Mouse (Mus musculus): Measurements from ENCODE around the gene Hnrnpa3. TPM values are rescaled to one million over a fixed set of nuclear protein-coding genes. Genes with fewer than 3 reads are reported as not detected.
A peak's percentile ranks its signal among the peaks of the same experiment; 100 is the strongest.

Gene Hnrnpa3
- total and polyA plus RNA-seq, 2 experiments from 2014 or later, result 33.9 to 102 TPM

- DNase-seq (ENCODE audit: low spot score), result peak; percentile 60
- 16% methylated on average over 7 of the region's 7 CpGs for WGBS
Measured at GRCm38 (mm10) chr2:75681439-75681838, 22.4 kb downstream of the Hnrnpa3 start.

DNA sequence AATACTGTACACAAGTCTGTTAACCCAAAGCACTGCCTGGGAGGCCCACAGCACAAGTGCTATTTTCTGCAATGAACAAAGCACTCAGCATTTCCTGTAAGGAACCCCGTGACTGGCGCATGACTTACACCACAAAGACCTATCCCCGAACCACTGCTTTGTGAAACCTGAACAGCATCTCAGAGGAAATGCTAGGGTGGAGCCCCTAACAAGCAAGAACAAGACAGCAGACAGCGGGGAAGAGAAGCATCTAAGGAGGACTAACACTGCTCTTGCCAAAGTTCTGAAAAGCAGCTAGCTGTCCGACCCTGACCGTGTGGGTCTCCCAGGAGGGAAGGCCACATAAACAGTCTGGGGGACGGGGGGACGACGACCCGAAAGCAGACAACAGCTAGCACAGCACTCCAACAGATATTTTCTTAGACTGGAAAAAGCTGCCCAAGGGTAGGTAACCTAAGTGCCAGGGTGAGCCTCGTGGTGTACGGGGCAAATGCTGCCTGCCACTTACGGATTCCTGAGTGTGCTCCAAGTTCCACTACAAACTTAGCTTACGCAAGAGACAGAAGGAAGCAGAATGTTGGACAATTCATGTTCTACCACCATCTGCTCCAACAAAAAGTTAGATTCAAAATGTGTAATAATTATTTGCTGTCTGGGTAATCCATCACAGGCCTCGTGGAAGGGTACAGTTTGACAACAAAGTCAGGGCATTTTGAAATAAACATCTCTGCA lies 24.1 kb downstream of the Hnrnpa3 start:
- peak; percentile 78 for DNase-seq (ENCODE audit: low spot score)
- WGBS, result 19% methylated on average over 15 of the region's 15 CpGs
- Histone ChIP-seq H3K9me3 (replicated peaks; ENCODE audit: control insufficient read depth, low read length) (no peaks in the 10 kb centered on the region), H3K4me1 (ENCODE audit: control insufficient read depth, insufficient read depth) (peaks cover 46% of the 10 kb centered on the region), H3K9ac (replicated peaks; ENCODE audit: low read depth, low read length) (peak overlapping the region; percentile 43), H3K27me3 (ENCODE audit: control insufficient read depth, insufficient read depth, low read length) (no peaks in the 10 kb centered on the region), H3K27ac (ENCODE audit: low read depth) (peak overlapping the region; percentile 91), H3K4me3 (ENCODE audit: low read depth, low read length) (no peak overlapping the region), H3K4me2 (ENCODE audit: low read depth, low read length) (peak overlapping the region; percentile 35), H3K36me3 (replicated peaks; ENCODE audit: control insufficient read depth, insufficient read depth, low read length) (peaks cover 11% of the 10 kb centered on the region)
- ATAC-seq (ENCODE audit: insufficient read depth, low read depth), result peak; percentile 75
- TF ChIP-seq CTCF (IDR thresholded peaks at IDR 0.05; ENCODE audit: low read depth) (no peak), EP300 (IDR thresholded peaks at IDR 0.05; ENCODE audit: low read depth) (0 out of 2 replicates have a peak, but pooled peaks have one; percentile 68)

More at GRCm38 (mm10) chr2:75681439-75681838, 22.4 kb downstream of the Hnrnpa3 start:
- Histone ChIP-seq H3K9ac (replicated peaks; ENCODE audit: low read depth, low read length) (no peak overlapping the region), H3K4me3 (ENCODE audit: low read depth, low read length) (no peak overlapping the region), H3K27me3 (ENCODE audit: control insufficient read depth, insufficient read depth, low read length) (no peaks in the 10 kb centered on the region), H3K4me1 (ENCODE audit: control insufficient read depth, insufficient read depth) (peaks cover 31% of the 10 kb centered on the region), H3K27ac (ENCODE audit: low read depth) (peak overlapping the region; percentile 65), H3K9me3 (replicated peaks; ENCODE audit: control insufficient read depth, low read length) (no peaks in the 10 kb centered on the region), H3K36me3 (replicated peaks; ENCODE audit: control insufficient read depth, insufficient read depth, low read length) (peaks cover 22% of the 10 kb centered on the region), H3K4me2 (ENCODE audit: low read depth, low read length) (0 out of 2 replicates have a peak overlapping the region, but pooled peaks have one; percentile 11)
- no peak for TF ChIP-seq CTCF (IDR thresholded peaks at IDR 0.05; ENCODE audit: low read depth)
- no peak for TF ChIP-seq EP300 (IDR thresholded peaks at IDR 0.05; ENCODE audit: low read depth)
- no peak for ATAC-seq (ENCODE audit: insufficient read depth, low read depth)

- no peak for DNase-seq (ENCODE audit: low spot score)
- Histone ChIP-seq H3K9me3 (replicated peaks; ENCODE audit: control insufficient read depth, low read length) (no peaks in the 10 kb centered on the region), H3K4me2 (ENCODE audit: low read depth, low read length) (no peak overlapping the region), H3K27ac (ENCODE audit: low read depth) (0 out of 2 replicates have a peak overlapping the region, but pooled peaks have one; percentile 0), H3K36me3 (replicated peaks; ENCODE audit: control insufficient read depth, insufficient read depth, low read length) (no peaks in the 10 kb centered on the region), H3K4me3 (ENCODE audit: low read depth, low read length) (no peak overlapping the region), H3K4me1 (ENCODE audit: control insufficient read depth, insufficient read depth) (peaks cover 53% of the 10 kb centered on the region), H3K9ac (replicated peaks; ENCODE audit: low read depth, low read length) (no peak overlapping the region), H3K27me3 (ENCODE audit: control insufficient read depth, insufficient read depth, low read length) (no peaks in the 10 kb centered on the region)
- no peak for ATAC-seq (ENCODE audit: insufficient read depth, low read depth)
- TF ChIP-seq EP300 (IDR thresholded peaks at IDR 0.05; ENCODE audit: low read depth) (no peak), CTCF (IDR thresholded peaks at IDR 0.05; ENCODE audit: low read depth) (no peak)
- 74% methylated on average over 3 of the region's 3 CpGs for WGBS
Measured at GRCm38 (mm10) chr2:75684526-75684925, 25.5 kb downstream of the Hnrnpa3 start.

GRCm38 (mm10) chr2:75685458-75685861 lies 26.4 kb downstream of the Hnrnpa3 start:
- DNase-seq (ENCODE audit: low spot score) (no peak), ATAC-seq (ENCODE audit: insufficient read depth, low read depth) (no peak)
- peak overlapping the region; percentile 49 for H3K27ac ChIP-seq (ENCODE audit: low read depth)
- 52% methylated on average over 6 of the region's 6 CpGs for WGBS
- peaks cover 59% of the 10 kb centered on the region for H3K4me1 ChIP-seq (ENCODE audit: control insufficient read depth, insufficient read depth)
- no peak overlapping the region for H3K9ac ChIP-seq (replicated peaks; ENCODE audit: low read depth, low read length)
- H3K36me3 ChIP-seq (replicated peaks; ENCODE audit: control insufficient read depth, insufficient read depth, low read length), result no peaks in the 10 kb centered on the region
- no peak overlapping the region for H3K4me2 ChIP-seq (ENCODE audit: low read depth, low read length)
- no peak overlapping the region for H3K4me3 ChIP-seq (ENCODE audit: low read depth, low read length)
- TF ChIP-seq CTCF (IDR thresholded peaks at IDR 0.05; ENCODE audit: low read depth) (no peak), EP300 (IDR thresholded peaks at IDR 0.05; ENCODE audit: low read depth) (no peak)
- no peaks in the 10 kb centered on the region for H3K9me3 ChIP-seq (replicated peaks; ENCODE audit: control insufficient read depth, low read length)
- H3K27me3 ChIP-seq (ENCODE audit: control insufficient read depth, insufficient read depth, low read length), result no peaks in the 10 kb centered on the region

DNA sequence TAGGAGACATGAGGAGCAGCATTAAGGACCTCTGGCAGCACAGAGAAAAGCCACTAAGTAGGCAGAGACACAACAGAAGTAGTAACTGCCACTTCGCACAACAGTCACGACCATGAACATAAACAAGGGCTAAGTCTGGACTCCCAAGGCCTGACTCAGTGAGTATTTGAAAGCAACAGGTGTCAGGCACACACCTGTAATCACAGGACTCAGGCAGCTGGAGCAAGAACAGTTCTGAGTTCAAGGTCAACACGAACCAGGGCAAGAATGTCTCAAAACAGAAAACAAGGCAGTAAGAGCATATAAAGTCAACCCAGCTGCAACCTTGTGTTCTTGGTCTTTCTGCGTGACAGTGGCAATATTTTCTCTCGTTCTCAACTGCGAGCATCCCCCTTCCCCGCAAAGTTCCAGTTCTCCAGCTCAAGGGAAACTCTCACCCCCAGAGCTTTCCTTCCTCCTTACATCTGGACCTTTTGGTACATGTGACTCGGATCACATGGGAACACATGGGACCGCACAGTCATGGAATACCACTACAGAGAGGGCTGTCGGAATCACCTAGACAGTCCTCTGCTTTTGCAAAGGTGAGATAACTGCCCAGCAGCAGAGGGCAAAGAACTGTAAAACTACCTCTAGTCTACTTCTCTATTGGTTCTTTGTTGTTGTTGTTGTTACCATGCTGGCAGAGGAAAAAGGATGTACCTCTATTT lies 28.1 kb downstream of the Hnrnpa3 start:
- no peak overlapping the region for H3K4me2 ChIP-seq (ENCODE audit: low read depth, low read length)
- WGBS, result 76% methylated on average over 10 of the region's 10 CpGs
- H3K27ac ChIP-seq (ENCODE audit: low read depth), result peak overlapping the region; percentile 22; the same call in 1 of the 2 replicates
- H3K9me3 ChIP-seq (replicated peaks; ENCODE audit: control insufficient read depth, low read length), result no peaks in the 10 kb centered on the region
- no peaks in the 10 kb centered on the region for H3K27me3 ChIP-seq (ENCODE audit: control insufficient read depth, insufficient read depth, low read length)
- TF ChIP-seq EP300 (IDR thresholded peaks at IDR 0.05; ENCODE audit: low read depth) (no peak), CTCF (IDR thresholded peaks at IDR 0.05; ENCODE audit: low read depth) (no peak)
- no peak overlapping the region for H3K4me3 ChIP-seq (ENCODE audit: low read depth, low read length)
- no peaks in the 10 kb centered on the region for H3K36me3 ChIP-seq (replicated peaks; ENCODE audit: control insufficient read depth, insufficient read depth, low read length)
- no peak overlapping the region for H3K9ac ChIP-seq (replicated peaks; ENCODE audit: low read depth, low read length)
- DNase-seq (ENCODE audit: low spot score) (no peak), ATAC-seq (ENCODE audit: insufficient read depth, low read depth) (no peak)
- H3K4me1 ChIP-seq (ENCODE audit: control insufficient read depth, insufficient read depth), result peaks cover 68% of the 10 kb centered on the region

All from heart, postnatal 0 days (tissue).